Mouse (Mus musculus) monocyte, adult 5-6 weeks (primary cell): ENCODE measurements around the gene AC134908.4. TPM values are rescaled to one million over a fixed set of nuclear protein-coding genes. Genes with fewer than 3 reads are reported as not detected.
A peak's percentile ranks its signal among the peaks of the same experiment; 100 is the strongest.

Experiments used
- ATAC-seq: fragments of 153-309, 156-312 bp; replicated peaks from 2 replicates; pipeline ENCODE4 v1.8.0; 2017; ENCODE audit warnings: mild to moderate bottlenecking; ENCODE audit not compliant: low TSS enrichment, insufficient number of reproducible peaks, severe bottlenecking, poor library complexity, low FRiP score
- total RNA-seq: library from RNA; stranded (forward); fragments of 200-1000, 200-491, 200-594 nt; gene quantifications from 3 replicates; pipeline ENCODE4 v1.2.3, GENCODE M21; 2017

Gene AC134908.4
- total RNA-seq, 1 experiment from 2014 or later = not detected

GRCm38 (mm10) chr17:25832436-25833290, 37.2 kb upstream of the AC134908.4 start:
- ATAC-seq = peak; percentile 81

DNA sequence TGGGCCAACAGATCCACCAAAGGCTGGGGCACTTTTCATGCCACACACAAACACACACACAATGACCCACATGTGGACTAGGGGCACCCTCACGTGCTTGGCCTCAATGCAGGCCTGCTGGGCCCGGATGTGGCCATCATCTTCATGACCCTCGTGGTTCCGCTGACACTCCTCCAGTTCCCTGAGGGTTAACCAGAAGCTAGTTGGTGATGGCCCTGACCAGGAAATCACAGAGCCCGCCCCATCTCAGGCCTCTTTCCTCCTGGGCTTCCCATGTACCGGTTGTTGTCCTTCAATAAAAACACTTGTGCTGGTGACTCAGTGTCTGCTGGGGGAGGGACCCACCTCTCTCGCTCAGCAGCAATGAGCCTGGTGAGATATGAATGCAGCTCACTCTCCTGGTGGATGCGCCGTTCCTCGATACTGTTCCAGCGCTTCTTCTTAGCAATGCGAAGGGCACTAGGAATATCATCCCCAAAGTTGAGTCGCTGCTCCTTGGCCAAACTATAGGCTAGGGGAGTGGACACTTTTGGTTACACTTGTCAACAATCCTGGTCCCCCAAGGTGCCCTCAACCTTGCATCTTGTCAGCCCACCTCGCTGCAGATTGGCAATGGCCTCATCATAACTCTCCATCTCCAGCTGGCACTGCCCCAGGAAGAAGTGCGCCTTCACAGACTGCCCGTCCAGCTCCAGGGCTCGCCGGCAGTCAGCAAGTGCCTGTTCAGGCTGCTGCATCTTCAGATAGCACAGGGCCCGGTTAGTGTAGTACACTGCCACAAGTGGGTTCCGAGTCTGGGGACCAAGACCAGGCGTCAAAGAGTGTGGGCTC, 36.2 kb upstream of the AC134908.4 start:
- ATAC-seq = no peak

DNA sequence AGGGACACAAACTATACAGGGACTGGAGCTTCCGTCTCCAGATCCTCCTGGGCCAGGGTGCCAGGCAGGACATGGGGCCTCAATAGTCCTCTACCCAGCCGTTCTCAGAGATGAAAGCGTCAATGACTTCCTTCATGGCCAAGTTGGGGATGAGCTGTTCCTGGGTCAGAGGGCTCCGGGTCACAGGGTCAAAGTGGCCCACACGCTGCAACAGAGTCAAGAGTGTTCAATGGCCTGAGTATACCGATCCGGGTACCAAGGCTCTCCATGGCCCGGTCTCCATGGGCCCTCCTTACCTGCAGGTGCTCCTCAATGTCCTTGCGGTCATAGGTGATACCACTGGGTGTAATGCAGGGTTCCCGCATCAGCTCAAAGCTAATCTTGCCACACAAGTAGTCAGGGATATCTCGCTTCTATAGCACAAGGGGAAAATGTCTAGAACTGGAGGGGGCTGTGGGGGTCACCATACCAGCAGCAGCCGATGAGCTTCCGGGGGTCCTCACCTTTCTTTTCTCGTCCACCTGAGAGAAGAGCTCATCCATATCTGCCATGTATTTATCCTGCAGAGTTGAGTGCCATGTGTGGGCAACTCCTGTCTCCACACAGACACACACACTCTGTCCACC, 35.5 kb upstream of the AC134908.4 start:
- no peak for ATAC-seq

DNA sequence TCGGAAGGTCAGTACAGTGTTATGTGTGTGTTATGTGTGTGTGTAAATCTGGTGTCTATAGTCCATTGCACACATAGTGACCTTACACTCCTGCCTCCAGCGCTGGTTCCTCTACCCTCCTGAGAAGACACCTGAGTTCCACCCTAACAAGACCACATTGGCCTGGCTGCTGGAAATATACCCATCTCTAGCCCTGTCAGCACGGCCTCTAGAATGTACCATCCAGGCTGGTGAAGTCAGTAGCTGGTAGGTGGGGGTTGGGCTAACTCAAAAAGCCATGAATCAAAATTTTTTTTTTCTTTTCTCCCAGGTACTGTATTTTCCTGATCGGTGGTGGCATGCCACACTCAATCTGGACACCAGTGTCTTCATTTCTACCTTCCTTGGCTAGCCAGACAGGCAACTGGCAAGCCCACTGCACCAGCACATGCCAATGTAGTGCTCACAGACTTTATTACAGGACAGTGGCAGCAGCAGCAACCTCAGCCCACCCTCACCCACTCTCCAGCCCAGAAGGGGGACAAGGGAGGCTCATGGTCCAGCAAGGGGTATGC, 34.8 kb upstream of the AC134908.4 start:
- ATAC-seq = no peak

DNA sequence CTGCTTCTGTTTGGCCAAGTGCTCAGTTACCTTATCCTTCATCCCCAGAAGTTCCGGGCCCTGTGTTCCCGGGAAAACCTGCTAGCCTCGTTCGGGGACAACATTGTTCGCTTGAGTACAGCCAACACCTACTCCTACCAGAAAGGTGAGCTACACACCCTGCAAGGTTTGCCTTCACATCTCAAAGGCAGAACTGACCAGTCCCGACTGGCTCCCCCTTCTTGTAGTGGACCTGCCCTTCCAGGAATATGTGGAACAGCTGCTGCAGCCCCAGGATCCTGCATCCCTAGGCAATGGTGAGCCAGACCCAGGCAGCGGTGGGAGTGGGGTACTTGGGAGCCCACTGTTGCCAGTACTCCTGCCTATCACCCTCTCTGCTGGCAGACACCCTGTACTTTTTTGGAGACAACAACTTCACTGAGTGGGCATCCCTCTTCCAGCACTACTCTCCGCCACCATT, 34.1 kb upstream of the AC134908.4 start:
- ATAC-seq = no peak

- peak; percentile 33 for ATAC-seq
These were observed 33.5 kb upstream of the AC134908.4 start, which contains the start of gene Jmjd8 for GRCm38 (mm10) chr17:25828712-25829557. TSS of gene Jmjd8 (plus strand) at chr17:25828867.

DNA sequence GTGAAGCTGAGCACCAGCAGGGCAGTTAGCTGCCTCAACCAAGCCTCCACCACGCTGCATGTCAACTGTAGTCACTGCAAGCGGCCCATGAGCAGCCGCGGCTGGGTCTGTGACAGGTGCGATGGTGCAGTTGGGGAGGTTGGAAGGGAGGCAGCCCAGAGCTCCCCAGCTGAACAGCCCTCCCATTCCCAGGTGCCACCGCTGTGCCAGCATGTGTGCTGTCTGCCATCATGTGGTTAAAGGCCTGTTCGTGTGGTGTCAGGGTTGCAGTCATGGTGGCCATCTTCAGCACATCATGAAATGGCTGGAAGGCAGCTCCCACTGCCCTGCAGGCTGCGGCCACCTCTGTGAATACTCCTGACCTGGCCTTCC, 32.8 kb upstream of the AC134908.4 start:
- no peak for ATAC-seq

GRCm38 (mm10) chr17:25827546-25828222, 32.2 kb upstream of the AC134908.4 start:
- no peak for ATAC-seq

DNA sequence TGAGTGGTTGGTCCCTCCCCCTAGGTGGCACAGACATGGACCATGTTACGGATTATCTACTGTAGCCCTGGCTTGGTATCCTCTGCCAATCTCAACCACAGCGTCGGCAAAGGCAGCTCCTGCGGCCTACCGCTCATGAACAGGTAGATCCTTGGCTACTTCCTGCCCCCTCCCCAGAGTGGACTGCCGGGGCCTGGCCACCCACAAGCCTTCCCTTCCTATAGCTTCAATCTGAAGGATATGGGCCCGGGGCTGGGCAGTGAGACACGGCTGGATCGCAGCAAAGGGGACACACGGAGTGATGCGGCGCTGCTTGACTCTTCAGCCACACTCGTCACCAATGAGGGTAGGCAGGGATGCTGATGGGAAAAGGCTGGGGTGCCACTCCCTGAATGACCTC, 31.6 kb upstream of the AC134908.4 start:
- ATAC-seq = no peak

DNA sequence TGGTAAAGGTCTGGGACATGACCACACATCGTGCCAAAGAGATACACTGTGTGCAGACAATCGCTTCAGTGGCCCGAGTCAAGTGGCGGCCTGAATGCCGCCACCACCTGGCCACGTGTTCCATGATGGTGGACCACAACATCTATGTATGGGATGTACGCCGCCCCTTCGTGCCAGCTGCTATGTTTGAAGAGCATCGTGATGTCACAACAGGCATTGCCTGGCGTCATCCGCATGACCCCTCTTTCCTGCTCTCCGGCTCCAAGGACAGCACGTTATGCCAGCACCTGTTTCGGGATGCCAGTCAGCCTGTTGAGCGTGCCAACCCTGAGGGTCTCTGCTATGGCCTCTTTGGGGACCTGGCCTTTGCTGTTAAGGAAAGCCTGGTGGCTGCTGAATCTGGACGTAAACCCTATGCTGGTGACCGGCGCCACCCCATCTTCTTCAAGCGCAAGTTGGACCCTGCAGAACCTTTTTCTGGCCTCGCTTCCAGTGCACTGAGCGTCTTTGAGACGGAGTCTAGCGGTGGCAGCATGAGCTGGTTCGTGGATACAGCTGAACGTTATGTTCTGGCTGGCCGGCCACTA, 30.6 kb upstream of the AC134908.4 start:
- no peak for ATAC-seq

DNA sequence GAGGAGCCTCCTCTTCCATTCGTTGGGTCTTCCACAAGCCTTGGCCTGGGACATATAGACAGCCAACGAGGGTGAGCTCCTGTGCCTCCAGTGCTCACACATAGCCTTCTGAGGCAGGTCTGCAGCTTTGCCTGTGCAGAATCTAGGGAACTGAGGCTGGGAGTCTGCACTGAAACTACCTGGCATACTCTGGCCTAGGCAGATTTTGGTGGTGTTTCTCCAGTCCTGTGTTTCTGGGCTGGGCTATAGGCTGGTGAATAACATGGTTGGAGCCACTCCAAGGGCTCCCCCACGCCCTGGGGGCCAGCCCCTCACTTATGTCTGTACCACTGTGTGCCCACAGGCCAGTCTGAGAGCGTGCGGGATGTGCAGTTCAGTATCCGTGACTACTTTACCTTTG, 29.9 kb upstream of the AC134908.4 start:
- ATAC-seq = no peak

GRCm38 (mm10) chr17:25824362-25825142, 29.1 kb upstream of the AC134908.4 start:
- ATAC-seq = no peak

DNA sequence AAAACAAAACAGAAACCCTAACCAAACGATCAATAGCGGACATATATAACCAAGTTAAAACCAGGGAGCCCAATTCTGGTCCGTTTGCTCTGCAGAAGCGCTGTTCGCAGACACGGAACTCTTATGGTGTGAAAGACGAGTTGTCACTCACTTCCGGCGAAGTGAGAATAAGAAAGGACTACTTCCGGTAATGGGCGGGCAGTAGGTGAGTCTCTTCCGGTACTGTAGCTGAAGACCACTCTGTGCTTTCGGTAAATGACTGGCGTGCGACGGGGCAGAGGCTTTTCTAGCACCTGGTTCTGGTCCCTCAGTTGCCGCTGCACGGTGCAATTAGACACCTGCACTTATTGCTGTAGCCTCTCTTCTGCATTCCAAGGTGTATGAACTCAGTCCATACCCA, 28.0 kb upstream of the AC134908.4 start, which contains the start of gene Wdr24:
Wdr24 (plus strand) TSS at position 176 of the 400 bp plus-strand sequence.
- peak; percentile 83 for ATAC-seq

GRCm38 (mm10) chr17:25818851-25819780, 23.7 kb upstream of the AC134908.4 start:
- ATAC-seq = no peak

GRCm38 (mm10) chr17:25817662-25818061, 22.2 kb upstream of the AC134908.4 start:
- ATAC-seq = no peak
